Mouse (Mus musculus) embryonic facial prominence, embryonic 11.5 days (tissue): ENCODE results near the gene Fam166b. TPM values are rescaled to one million over a fixed set of nuclear protein-coding genes. Genes with fewer than 3 reads are reported as not detected.

Experiments
- ATAC-seq: fragments of 200-750 bp; cut with Nextera tagmentation; replicated peaks from 2 replicates; pipeline ENCODE4 v1.8.0; 2017; ENCODE audit warnings: low read depth; ENCODE audit not compliant: insufficient number of reproducible peaks, low FRiP score, low TSS enrichment
- DNase-seq: peaks from one replicate; pipeline ENCODE4 v3.0.0-alpha.2; 2015; ENCODE audit warnings: low spot score
- H3K27ac ChIP-seq: fragments of 300-500 bp; sonication (generic); replicated peaks from 2 replicates; pipeline ENCODE4 v1.5.1; 2014; ENCODE audit warnings: mild to moderate bottlenecking, low read depth, low read length, control low read depth
- H3K27me3 ChIP-seq: fragments of 300-500 bp; sonication (generic); 2 replicates; pipeline ENCODE4 v1.6.1; 2014; ENCODE audit warnings: mild to moderate bottlenecking, low read length, moderate library complexity, mixed read lengths; ENCODE audit not compliant: control insufficient read depth, insufficient read depth
- H3K36me3 ChIP-seq: fragments of 300-500 bp; sonication (generic); replicated peaks from 2 replicates; pipeline ENCODE4 v1.6.1; 2014; ENCODE audit warnings: low read depth, mild to moderate bottlenecking, low read length, moderate library complexity, mixed read lengths; ENCODE audit not compliant: control insufficient read depth, insufficient read depth
- H3K4me1 ChIP-seq: fragments of 300-500 bp; sonication (generic); 2 replicates; pipeline ENCODE4 v1.6.1; 2014; ENCODE audit warnings: low read length, mixed read lengths; ENCODE audit not compliant: control insufficient read depth, insufficient read depth
- H3K4me2 ChIP-seq: fragments of 300-500 bp; sonication (generic); 2 replicates; pipeline ENCODE4 v1.6.1; 2014; ENCODE audit warnings: low read depth, mild to moderate bottlenecking, control low read depth, low read length, moderate library complexity
- H3K4me3 ChIP-seq: fragments of 300-500 bp; sonication (generic); 2 replicates; pipeline ENCODE4 v1.5.1; 2014; ENCODE audit warnings: low read depth, low read length, control low read depth
- H3K9ac ChIP-seq: fragments of 300-500 bp; sonication (generic); replicated peaks from 2 replicates; pipeline ENCODE4 v1.6.1; 2014; ENCODE audit warnings: mild to moderate bottlenecking, control low read depth, low read length
- H3K9me3 ChIP-seq: fragments of 300-500 bp; sonication (generic); replicated peaks from 2 replicates; pipeline ENCODE4 v1.6.1; 2016; ENCODE audit warnings: mild to moderate bottlenecking, low read length, inconsistent platforms, mixed read lengths; ENCODE audit not compliant: control insufficient read depth
- WGBS: fragments of 180-500 bp; shearing (Covaris S2); extraction: QIAGEN DNeasy Blood & Tissue Kit; methylation state at CpG from one replicate; pipeline ENCODE4 v1.1.7; 2014; 5-methylcytosine and 5-hydroxymethylcytosine counted together
- polyA plus RNA-seq: library from polyadenylated mRNA; unstranded; fragments of >200 nt; fragmentation: Nextera tagmentation; extraction: Ambion mirVana; gene quantifications from 2 replicates; pipeline ENCODE4 v1.2.1, GENCODE M21; 2014

Gene Fam166b
- polyA plus RNA-seq, 1 experiment from 2014 or later = not detected

- Histone ChIP-seq H3K4me3 (no peak overlapping the region), H3K27me3 (no peaks in the 10 kb centered on the region), H3K4me2 (no peak overlapping the region), H3K9ac (no peak overlapping the region), H3K36me3 (no peaks in the 10 kb centered on the region), H3K4me1 (no peaks in the 10 kb centered on the region), H3K9me3 (no peaks in the 10 kb centered on the region), H3K27ac (no peak overlapping the region)
- DNase-seq (no peak), ATAC-seq (0 out of 2 replicates have a peak, but pooled peaks have one; percentile 35)
- WGBS = 91% methylated on average over 14 of the region's 14 CpGs
Observed at GRCm38 (mm10) chr4:43414761-43415160, 14.2 kb downstream of the Fam166b start.

DNA sequence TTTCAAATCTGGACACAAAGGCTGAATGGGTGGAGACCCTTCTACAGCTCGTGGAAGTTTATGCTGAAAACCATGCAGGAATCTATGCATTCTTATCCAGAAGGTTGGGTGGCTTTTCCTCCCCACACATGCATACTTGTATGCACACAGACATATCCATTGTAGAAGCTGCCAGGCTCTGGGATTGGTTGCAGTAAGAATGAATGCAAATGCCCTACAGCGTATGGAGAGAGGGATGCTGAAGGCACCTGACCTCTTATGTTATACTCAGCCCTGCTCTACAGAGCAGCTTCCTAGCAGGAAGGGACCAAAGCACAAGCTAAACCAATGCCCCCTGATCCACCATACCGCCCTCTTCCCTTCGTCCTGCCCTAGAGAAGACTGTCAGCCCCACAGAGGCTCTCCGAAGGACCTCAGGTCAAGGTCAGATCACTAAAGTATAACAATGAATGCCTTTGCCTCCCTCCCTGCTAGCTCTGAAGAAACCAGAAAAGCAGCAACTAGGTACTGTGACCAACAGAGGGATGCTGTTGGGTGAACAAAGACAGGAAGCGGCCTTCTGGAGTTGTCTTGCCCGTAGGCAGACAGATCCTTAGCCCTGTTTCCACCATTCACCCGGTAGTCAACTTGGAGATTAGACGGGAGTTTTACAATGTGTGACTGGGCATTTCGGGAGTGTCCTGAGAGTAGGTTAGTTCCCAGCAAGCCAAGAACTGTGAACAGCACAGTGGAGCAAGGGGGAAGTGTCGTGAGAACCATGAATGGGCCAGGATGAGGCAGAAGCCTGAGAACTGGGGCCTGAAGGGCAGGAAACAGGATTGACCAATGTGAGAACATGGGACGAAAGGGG, 21.6 kb downstream of the Fam166b start:
- 63% methylated on average over 12 of the region's 12 CpGs for WGBS
- Histone ChIP-seq H3K4me2 (peak overlapping the region; percentile 38), H3K27ac (no peak overlapping the region), H3K9ac (peak overlapping the region; percentile 53), H3K36me3 (no peaks in the 10 kb centered on the region), H3K27me3 (no peaks in the 10 kb centered on the region), H3K4me1 (no peaks in the 10 kb centered on the region), H3K9me3 (no peaks in the 10 kb centered on the region), H3K4me3 (peak overlapping the region; percentile 30)
- no peak for ATAC-seq
- no peak for DNase-seq

DNA sequence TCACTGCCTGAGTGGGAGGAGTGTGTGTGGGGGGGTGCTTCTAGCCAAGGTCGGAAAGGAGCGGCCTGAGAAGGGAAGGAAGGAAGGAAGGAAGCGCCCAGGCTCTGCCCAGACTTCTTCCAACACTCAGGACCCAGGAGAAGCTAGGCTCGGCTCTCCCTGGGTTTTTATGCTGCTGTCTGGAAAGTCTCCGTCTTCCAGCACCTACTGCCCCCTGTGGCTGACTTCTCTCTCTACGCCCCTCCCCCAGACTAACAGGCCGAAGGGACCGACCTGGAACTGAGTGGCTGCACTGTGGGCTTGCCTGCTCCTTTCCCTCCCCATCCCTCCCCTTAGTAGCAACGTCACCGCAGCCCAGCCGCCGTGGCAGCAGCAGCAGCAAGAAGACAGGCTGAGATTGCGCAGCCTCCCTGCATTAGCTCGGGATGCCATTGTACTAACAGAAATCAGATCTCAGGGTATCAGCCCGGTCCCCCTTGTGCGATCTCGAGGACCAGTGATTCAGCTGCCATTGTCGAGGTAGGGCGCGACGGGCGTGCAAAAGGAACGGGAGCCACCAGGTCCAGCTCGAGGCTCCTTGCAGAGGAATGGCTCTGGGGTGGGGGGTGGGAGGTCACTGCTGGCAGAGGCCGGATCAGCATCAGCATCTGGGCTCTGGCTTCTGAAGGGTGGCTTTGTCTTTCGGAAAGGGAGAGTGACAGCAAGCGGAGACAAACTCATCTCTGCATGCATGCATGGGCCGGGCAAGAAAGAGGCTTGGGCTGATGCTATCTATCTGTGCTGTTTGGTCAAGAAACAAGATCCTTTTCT, 22.6 kb downstream of the Fam166b start:
- peak overlapping the region; percentile 53 for H3K9ac ChIP-seq
- peak overlapping the region; percentile 30 for H3K4me3 ChIP-seq
- 0 out of 2 replicates have a peak, but pooled peaks cover under 1% of the 10 kb centered on the region for H3K4me1 ChIP-seq
- H3K36me3 ChIP-seq = no peaks in the 10 kb centered on the region
- H3K27me3 ChIP-seq = no peaks in the 10 kb centered on the region
- H3K27ac ChIP-seq = 0 out of 2 replicates have a peak overlapping the region, but pooled peaks have one; percentile 14
- DNase-seq = peak; percentile 92
- peak; percentile 95 for ATAC-seq
- peak overlapping the region; percentile 38 for H3K4me2 ChIP-seq
- H3K9me3 ChIP-seq = no peaks in the 10 kb centered on the region
- WGBS = 1% methylated on average over 28 of the region's 28 CpGs

- Histone ChIP-seq H3K9ac (no peak overlapping the region), H3K9me3 (no peaks in the 10 kb centered on the region), H3K4me1 (peaks cover 7% of the 10 kb centered on the region; the same call in 1 of the 2 replicates), H3K4me2 (no peak overlapping the region), H3K36me3 (no peaks in the 10 kb centered on the region), H3K27ac (no peak overlapping the region), H3K27me3 (no peaks in the 10 kb centered on the region), H3K4me3 (no peak overlapping the region)
- DNase-seq = no peak
- WGBS = 85% methylated on average over 10 of the region's 10 CpGs
- no peak for ATAC-seq
Observed at GRCm38 (mm10) chr4:43404697-43405096, 24.2 kb downstream of the Fam166b start.

GRCm38 (mm10) chr4:43402212-43402611, 26.7 kb downstream of the Fam166b start:
- Histone ChIP-seq H3K9me3 (no peaks in the 10 kb centered on the region), H3K4me1 (peaks cover 11% of the 10 kb centered on the region; the same call in 1 of the 2 replicates), H3K27ac (no peak overlapping the region), H3K4me3 (no peak overlapping the region), H3K4me2 (no peak overlapping the region), H3K27me3 (no peaks in the 10 kb centered on the region), H3K9ac (no peak overlapping the region), H3K36me3 (no peaks in the 10 kb centered on the region)
- WGBS = 74% methylated on average over 9 of the region's 9 CpGs
- ATAC-seq (no peak), DNase-seq (no peak)

DNA sequence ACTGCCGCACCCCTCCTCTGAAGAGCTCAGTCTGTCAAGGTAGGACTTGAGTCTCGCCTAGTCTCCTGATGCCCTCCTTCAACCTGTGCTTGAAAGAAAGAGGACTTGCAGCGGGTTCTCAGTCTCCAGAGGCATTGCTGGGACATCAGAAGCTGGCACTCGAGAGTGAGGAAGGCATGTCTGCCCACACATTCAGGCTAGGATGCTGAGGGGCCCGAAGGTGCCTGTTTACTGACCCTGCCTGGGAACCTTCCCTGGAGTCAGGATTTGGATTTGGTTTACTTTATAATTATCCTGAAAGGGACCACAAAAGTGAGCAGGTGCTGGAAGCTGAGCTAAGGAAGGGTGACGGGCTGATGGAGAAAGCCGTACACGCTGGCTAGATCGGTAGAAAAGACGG, 27.4 kb downstream of the Fam166b start:
- DNase-seq (no peak), ATAC-seq (no peak)
- Histone ChIP-seq H3K9me3 (no peaks in the 10 kb centered on the region), H3K4me3 (no peak overlapping the region), H3K4me1 (peaks cover 11% of the 10 kb centered on the region; the same call in 1 of the 2 replicates), H3K27ac (no peak overlapping the region), H3K27me3 (no peaks in the 10 kb centered on the region), H3K4me2 (peak overlapping the region; percentile 11; the same call in 1 of the 2 replicates), H3K36me3 (no peaks in the 10 kb centered on the region), H3K9ac (0 out of 2 replicates have a peak overlapping the region, but pooled peaks have one; percentile 15)
- WGBS = 81% methylated on average over 10 of the region's 10 CpGs

GRCm38 (mm10) chr4:43400976-43401375, 28.0 kb downstream of the Fam166b start:
- Histone ChIP-seq H3K36me3 (no peaks in the 10 kb centered on the region), H3K9ac (no peak overlapping the region), H3K27me3 (no peaks in the 10 kb centered on the region), H3K9me3 (no peaks in the 10 kb centered on the region), H3K4me3 (no peak overlapping the region), H3K27ac (no peak overlapping the region), H3K4me1 (peaks cover 11% of the 10 kb centered on the region; the same call in 1 of the 2 replicates), H3K4me2 (peak overlapping the region; percentile 11; the same call in 1 of the 2 replicates)
- peak; percentile 69 for ATAC-seq
- DNase-seq = peak; percentile 76
- 25% methylated on average over 10 of the region's 10 CpGs for WGBS
